Mouse (Mus musculus) urinary bladder, adult 18-20 months (tissue): ENCODE measurements around the gene Orai3.
"Not testable (repeated sequence)": the region's sequence is repeated elsewhere in the genome, so short reads cannot be mapped to it uniquely, and the experiment has no call there.

ENCODE experiments used
- DNase-seq, 2 experiments: peaks; one replicate each; pipeline ENCODE4 v3.0.0; 2022; ENCODE audit warnings: low spot score in 2 of 2, mixed read lengths in 2 of 2

The Orai3 gene

DNA sequence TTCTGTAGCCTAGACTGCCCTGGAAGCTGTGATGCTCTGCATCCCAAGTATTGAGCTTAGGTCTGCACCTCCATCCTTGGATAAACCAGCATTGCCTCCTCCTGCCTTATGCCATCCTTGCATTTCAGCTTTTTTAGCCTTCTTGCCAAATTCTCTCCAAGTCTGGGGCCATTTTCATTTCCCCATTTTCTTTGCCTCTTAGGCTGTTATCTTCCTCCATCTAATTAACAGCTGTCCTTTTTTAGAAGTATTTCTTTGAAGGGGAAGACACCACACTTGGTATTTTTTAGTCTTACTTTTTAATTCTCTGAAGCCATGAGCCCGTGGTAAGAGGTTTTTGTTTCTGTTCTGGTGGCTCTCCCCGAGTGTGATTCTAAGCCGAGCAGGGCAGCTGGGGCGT is 6.0 kb upstream of the Orai3 start:
- no peak for DNase-seq

DNA sequence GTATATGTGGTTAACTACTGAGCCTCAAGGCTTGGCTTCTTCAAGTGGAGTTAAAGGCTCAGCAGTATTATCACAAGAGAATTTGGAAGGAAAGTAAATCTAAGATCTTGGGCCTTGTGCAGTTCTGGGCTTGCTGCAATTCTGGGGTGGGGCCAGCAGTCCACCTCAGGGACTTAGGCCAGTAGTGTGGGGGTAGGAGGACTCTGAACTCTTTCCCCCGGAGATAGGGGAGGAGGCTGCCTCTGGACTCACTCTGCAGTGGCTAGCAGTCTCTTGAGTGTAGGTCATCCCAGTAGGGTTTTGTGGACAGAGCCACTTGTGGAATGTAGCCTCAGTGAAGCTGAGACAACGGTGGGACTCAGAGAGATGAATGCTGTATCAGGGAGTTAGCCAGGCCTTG is 3.9 kb upstream of the Orai3 start:
- DNase-seq: no peak

DNA sequence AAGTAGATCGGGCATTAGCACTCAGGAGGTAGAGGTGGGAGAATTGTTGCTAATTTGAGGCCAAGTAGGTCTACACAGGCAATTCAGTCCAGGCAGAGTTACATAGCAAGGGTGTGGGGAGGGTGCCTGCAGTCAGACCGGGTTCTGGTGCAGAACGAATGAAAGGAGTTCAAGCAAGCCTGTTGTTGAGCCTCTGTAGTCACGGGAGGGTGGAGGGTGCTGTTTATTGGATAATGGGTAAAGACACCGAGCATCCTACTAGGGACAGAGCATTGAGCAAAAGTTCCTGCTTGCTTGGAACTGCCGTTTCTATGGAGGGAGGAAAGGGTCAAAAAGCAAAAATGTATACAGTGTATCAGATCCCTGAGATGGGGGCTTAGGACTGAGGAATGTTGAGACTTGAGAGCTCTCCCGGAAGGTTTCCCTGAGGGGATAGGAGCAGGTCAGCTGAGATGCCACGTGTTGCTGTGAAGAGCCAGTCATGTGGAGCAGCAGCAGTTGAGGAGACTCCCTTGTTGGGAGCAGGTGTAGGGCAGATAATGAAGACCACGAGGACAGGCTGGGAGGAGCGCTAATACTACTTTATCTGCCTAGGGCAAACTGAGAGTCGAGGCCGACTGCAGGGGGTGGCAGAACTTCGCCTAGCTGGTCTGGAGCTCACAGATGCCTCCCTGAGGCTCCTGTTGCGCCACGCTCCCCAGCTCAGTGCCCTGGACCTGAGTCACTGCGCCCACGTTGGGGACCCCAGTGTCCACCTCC is 2.6 kb upstream of the Orai3 start:
- no peak for DNase-seq

DNA sequence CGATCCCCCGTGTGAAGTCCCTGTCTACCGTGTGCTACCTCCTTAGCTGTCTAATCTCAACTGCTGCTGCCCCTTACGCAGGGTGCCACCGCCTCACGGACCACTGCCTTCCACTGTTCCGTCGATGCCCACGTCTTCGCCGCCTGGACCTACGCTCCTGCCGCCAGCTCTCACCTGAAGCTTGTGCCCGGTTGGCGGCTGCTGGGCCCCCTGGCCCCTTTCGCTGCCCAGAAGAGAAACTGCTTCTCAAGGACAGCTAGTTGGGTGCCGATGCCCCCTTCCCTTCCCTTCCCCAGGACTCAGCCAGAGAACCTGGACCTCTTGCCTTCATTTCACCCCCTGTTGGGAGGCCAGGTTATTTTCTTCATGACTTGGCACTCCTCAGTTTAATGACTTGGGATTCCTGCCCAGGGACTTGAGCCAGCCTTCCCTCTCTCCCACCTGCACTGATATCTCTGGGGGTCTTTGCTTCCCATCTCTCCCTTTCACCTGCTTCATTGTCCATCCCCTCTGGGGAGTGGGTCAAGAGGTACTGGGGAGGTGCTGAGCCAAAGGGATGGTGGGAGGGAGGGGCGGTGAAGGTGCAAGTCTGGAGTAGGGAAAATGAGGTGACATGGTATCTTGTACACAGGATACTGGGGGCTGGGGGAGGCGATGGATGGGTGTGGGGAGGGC is 1.8 kb upstream of the Orai3 start:
- DNase-seq: no peak

DNA sequence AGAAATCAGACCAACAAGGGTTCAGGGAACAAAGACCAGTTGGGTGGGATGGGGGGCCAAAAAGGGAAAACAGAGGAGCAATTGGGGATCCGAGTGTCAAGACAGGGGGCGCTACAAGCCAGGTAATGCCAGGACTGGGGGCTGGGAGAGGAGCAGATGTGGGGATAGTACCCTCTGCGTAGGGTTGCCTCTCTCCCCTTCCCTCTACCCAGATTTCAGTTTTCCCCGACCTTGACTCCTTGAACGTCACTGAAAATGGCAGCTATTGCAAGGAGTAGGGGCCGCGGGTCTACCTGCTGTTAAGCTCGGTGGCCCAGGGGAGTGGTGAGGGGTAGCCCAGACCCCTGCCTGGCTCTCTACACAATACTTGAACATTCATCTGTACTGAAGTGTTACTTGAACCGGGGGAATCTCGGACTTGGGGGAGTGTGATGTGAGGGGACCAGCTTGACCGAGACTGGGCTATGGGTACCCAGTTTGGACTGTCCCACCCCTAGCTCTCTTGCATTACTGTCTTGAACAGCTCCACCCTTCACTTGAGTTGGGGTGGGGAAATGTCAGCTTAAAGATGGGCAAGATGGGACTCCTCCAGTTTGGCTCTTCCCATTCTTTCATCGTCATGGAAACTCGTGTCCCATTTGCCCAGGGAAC is 1.1 kb upstream of the Orai3 start:
- peak in 1 of 2 experiments; percentile 86 for DNase-seq

DNA sequence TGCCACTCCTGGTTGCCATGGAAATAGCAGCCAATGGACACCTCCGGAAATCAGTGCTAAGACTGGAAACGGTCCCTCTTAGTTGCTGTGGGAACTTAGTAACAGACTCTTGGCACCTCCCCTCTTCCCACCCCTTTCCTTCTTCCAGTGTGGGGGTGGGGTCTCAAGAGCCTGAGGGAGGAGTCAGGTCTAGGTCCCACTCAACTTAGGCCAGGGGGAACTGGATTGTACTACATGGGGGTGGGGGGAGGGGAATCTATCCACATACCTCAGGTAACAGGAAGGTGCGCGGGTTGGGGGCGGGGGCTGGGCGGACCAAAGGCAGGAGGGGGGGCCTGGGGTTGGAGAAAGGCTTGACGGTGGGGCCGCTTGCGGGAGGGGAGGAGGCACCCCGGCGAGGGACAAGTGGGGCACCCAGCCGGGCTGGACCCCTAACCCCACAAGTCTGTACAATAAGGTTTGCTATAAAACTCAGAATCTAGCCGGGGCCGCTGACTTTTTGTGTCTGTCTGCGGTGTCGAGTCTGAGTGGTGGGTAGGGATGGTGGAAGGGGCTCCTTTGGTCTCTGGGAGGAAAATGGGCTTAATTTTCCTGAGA is 520 bp upstream of the Orai3 start:
- peak in 1 of 2 experiments; percentile 88 for DNase-seq

DNA sequence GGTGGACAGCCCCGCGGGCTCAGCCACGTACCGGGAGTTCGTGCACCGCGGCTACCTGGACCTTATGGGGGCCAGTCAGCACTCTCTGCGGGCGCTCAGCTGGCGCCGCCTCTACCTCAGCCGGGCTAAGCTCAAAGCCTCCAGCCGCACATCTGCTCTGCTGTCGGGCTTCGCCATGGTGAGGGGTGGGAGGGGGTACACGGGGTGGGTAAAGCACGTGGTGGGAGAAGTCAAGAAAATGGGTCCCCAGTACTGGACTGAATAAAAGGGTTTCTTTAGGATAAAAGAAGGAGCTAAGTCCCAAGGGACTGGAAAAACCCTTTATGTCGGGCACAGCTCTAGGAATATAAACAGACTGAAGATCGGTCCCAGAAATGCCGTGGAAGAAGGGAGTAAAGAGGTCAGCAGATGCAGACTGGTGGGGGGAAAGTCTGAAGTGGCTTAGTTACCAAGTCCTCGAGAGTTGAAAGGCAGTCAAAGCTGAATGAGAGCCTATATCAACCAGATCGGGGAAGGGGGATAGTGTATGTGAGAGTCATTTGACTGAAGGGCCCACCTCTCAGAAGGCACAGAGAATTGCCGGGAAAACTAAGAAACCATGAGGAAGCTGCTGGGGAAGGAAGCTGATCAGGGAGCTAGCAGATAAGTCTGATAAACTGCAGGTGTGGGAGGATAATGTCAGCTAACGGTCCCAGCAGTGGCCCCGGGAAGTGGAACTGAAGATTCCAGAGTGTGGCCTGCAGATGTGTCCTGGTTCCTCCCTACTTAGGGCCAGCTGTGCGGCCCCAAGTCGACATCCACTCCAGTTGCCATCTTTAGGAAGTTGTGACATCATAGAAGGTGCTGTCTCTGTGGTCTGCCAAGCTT is 657 bp downstream of the Orai3 start:
- DNase-seq: no peak

DNA sequence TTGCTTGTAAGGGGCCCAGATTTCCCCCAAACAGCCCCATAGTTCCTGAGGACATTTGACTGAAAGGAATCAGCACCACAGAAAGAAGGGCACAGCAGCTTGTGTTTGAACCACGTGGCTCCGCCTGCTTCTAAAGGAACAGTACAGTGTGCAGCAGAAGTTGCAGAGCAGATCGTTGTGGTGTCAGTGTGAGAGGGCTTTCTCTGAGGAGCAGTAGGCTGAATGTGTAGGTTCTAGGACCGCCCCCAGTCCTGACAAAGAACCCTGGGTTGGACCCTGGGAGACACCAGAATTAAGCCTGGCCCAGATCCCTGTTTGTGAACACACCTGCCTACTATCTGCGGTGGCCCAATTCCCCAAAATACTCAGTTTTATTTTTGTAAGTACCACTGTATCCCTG is 1.6 kb downstream of the Orai3 start:
- DNase-seq: no peak

DNA sequence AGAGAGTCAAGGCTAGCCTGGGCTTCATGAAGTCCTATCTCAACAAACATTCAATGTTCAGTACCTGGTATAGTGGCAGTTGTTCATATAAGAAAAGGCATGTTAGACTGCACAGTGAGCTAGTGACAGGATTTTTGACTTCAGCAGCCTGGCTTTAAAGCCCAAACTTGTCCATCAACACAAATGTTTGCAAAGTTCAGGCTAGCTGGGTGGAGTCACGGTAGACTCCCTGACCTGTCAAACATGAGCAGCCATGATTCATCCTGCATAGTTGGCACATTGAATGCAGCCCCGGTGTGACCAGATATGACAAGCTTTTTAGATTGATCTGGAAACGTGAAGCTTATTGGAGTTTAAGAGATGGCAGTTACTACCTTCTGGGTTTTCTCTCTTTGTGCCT is 2.5 kb downstream of the Orai3 start:
- peak in 1 of 2 experiments; percentile 52 for DNase-seq

DNA sequence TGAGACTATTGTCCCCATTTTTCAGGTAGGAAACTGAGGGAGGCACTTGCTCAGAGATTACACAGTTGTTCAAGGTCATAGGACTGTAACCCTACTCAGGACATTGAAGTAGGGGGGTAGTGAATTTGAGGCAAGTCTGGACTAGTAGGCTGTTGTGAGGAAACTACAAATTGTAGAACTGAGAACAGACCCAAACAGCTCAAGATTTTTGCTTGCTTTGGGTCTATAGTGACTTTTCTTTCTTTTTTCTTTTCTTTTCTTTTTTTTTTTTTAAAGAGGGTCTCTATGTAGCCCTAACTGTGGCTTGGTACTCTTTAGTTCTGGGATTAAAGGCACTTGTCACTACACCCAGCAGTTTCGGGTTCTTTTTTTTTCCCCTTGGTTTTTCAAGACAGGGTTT is 2.9 kb downstream of the Orai3 start:
- no peak for DNase-seq

DNA sequence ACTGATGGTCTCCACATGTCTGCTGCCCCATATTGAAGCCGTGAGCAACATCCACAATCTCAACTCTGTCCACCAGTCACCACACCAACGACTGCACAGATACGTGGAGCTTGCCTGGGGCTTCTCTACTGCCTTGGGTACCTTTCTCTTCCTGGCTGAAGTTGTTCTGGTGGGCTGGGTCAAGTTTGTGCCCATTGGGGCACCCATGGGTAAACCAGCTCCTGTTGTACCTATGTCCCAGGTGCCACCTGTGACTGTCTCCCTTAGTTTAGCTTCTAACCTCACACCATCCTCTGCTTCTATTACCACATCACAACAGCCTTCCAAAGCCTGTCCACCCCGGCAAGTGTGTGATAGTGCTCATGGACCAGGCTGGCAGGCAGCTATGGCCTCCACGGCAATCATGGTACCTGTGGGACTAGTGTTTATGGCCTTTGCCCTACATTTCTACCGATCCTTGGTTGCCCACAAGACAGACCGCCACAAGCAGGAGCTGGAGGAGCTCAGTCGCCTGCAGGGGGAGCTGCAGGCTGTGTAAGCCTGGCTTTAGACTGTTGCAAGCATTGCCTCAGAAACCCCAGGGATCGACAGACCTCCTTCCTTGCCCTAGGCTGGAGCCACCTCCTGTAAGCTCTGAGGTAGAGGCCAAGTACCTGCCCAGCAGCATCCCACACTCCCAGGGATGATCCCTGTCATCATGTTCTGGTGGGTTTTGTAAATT is 4.2 kb downstream of the Orai3 start:
- peak in 1 of 2 experiments; percentile 19 for DNase-seq

DNA sequence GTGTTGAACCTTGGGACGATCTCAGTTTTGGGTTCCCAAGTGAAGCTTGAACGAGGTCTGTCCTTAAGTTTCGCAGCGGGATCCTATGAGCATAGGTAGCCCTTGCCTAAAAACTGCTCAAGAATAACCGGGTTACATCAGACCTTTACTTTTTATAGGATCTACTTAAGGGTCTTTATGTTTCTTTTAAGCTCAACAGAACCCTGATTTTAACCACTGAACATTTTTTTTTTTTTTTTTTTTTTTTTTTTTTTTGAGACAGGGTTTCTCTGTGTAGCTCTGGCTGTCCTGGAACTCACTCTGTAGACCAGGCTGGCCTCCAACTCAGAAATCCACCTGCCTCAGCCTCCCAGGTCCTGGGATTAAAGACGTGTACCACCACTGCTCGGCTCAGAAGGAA is 6.2 kb downstream of the Orai3 start:
- not testable (repeated sequence) for DNase-seq

DNA sequence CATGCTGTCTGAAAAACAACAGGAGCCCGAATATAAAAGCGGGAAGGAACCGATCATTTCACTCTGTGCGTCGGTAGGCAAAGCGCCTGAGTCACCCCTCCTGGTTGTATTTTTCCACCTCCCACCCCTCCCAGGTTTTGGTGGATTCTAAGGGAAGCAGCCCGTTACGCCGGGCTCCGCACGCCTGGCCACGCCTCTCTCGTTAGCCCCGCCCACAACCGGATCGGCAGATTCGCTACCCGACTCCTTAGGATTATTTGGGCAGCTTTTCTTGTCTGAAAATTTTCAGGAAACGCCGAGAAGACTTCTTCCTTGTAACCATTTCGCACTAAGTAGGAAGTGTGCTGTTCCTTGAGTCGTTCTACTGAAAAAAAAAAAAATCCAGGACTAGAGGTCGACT is 6.8 kb downstream of the Orai3 start, which contains the start of gene Setd1a:
TSS of gene Setd1a (plus strand) at position 245 of the 400 bp plus-strand sequence.
- peak; percentile 78 to 86 for DNase-seq

DNA sequence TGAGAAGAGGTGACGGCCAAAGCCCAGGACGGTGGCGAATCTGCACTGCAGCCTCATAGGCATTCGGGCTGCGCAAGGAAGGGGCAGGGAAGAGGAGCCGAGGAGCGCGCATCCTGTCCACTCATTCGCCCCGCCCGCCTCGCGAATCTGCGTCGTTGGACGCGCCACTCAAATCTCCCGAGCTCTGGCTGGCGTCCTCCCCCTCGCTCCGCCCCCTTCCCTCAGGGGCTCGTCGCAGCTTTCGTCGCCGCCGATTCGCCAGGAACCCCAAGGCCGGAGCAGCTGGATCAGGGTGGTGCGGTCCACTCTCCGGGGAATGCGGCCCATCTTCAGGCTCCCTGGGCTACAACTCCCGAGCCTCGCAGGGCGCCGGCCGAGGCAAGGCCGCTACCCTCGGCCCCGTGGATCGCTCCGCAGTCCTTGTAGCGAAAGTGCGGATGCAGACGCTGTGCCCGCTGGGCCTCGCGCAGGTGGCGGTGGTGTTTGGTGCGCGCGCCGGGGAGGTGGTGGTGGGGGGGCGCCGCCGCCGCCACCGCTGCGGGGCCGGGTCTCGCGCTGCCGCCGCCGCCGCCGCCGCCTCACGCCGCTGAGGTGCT is 7.4 kb downstream of the Orai3 start:
- peak; percentile 91 to 97 for DNase-seq

DNA sequence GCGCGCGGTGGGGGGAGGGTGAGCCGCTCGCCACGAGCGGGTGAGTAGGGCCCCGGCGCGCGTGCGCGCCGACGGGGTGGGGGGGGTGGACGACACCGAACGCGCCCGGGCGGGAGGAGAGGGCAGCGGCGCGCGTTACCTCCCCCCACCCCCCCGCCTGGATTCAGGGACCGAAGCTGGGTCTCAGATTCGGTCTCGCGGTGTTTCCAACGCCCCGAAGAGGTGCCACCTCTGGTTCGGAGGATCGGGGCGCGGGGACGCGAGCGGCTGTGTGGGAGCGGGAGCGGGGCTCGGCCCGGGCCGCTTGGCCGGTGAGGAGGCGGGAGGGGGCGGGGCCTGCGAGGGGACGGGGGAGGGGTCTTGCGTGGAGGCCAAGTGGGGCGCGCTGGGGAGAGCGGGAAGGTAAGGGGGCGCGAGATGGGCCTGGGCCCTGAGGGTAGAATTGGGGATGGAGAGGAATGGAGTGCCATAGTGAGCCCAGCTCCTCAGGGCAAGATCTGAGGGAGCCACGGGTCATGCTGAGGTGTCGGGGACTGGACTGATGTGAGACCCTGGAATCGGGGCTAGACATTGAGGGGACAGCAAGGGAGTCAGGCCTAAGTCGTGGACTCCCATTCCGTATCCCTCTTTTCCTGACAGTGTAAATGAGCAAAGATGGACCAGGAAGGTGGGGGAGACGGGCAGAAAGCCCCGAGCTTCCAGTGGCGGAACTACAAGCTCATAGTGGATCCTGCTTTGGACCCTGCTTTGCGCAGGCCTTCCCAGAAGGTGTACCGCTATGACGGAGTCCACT is 8.1 kb downstream of the Orai3 start:
- DNase-seq: peak in 1 of 2 experiments; percentile 52

DNA sequence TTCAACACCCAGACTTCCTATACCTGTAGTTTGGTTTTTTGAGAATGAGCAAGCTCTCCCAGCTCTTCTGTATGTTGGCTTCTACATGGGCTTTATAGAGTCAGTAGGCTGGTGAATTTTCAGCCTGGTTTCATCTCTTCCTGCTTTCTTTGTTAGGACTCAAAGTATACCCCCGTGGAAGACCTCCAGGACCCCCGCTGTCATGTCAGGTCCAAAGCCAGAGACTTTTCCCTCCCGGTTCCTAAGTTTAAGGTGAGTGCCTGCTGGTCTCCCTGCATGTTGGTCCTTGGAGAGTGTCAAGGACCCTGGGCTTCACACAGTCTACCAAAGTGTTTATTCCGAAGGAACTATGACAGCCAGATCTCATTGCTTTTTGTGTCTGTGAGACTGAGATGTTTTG is 8.7 kb downstream of the Orai3 start:
- DNase-seq: no peak

DNA sequence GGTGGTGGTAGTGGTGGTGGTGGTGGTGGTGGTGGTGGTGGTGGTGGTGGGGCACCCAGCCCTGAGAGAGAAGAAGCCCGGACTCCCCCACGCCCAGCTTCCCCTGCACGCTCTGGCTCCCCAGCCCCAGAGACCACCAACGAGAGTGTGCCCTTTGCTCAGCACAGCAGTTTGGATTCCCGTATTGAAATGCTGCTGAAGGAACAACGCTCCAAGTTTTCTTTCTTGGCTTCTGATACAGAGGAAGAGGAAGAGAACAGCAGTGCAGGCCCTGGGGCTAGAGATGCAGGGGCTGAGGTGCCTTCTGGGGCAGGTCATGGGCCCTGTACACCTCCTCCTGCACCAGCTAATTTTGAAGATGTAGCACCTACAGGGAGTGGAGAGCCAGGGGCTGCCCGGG is 15.7 kb downstream of the Orai3 start, which contains the start of gene Gm49388:
TSS of gene Gm49388 (plus strand) at position 301 of the 400 bp plus-strand sequence.
- DNase-seq: no peak

DNA sequence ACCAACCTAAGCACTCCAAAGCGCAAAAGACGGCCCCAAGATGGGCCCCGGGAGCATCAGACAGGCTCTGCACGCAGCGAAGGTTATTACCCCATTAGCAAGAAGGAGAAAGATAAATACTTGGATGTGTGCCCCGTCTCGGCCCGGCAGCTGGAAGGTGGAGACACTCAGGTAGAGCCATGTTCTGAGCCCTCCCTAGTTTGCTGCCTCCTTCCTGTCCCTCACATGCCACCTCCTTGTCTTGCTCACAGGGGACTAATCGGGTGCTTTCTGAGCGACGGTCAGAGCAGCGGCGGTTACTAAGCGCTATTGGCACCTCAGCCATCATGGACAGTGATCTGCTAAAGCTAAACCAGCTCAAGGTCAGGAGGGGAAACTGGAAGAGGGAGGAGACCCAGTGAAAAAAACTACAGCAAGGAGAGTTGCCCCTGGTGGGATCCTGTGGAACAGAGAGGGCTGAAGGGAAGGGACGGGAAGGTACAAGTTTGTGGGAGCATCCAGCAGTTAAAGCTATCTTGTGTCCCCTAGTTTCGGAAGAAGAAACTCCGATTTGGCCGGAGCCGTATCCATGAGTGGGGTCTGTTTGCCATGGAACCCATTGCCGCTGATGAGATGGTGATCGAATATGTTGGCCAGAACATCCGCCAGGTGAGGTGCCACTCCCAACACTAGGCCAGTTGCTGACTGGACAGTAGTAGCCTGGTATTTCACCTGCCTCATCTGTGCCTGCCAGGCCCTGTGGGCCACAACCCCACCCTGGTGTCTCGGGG is 27.6 kb downstream of the Orai3 start:
- no peak for DNase-seq

DNA sequence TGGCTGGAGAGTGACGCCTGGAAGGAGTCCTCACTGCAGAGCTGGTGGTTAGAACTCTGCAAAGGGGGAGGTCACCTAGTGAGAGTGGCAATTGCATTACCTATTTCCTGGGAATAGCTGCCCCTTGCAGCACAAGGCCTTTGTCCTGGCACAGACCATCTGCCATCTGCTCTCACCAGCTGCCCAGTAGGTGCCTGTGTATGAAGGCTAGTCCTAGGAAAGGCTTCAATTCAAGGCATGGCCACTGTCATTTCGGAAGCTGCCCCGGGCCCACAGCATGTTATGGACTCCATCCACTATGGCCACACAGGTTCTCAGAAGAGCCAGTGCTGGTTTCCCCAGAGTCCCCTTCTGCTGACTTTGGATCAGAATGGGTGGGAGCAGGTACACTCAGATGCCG is 29.0 kb downstream of the Orai3 start:
- DNase-seq: no peak
